Mouse (Mus musculus) stomach, embryonic 14.5 days (tissue): Measurements from ENCODE around the gene Vmn1r215. TPM values are rescaled to one million over a fixed set of nuclear protein-coding genes. Genes with fewer than 3 reads are reported as not detected.

ENCODE experiments used
- polyA plus RNA-seq: library from polyadenylated mRNA; unstranded; fragments of >200 nt; fragmentation: Nextera tagmentation; extraction: Ambion mirVana; gene quantifications from 2 replicates; pipeline ENCODE4 v1.2.1, GENCODE M21; 2014

Vmn1r215 gene
- polyA plus RNA-seq, 1 experiment from 2014 or later, result not detected

Other genes starting within 250 kb of the Vmn1r215 start
- not detected in 2 replicates for gene Vmn1r210, start 236.7 kb upstream of the Vmn1r215 start, polyA plus RNA-seq
- not detected in 2 replicates for gene Vmn1r211, start 210.5 kb upstream of the Vmn1r215 start, polyA plus RNA-seq
- not detected in 2 replicates for gene Vmn1r212, start 183.8 kb upstream of the Vmn1r215 start, polyA plus RNA-seq
- not detected in 2 replicates for gene Vmn1r213, start 60.4 kb upstream of the Vmn1r215 start, polyA plus RNA-seq
- gene Vmn1r214, start 37.6 kb upstream of the Vmn1r215 start, polyA plus RNA-seq, result not detected in 2 replicates
- gene Vmn1r217, start 50.2 kb downstream of the Vmn1r215 start, polyA plus RNA-seq, result not detected in 2 replicates
- gene Vmn1r218, start 65.1 kb downstream of the Vmn1r215 start, polyA plus RNA-seq, result not detected in 2 replicates
- gene Vmn1r219, start 91.3 kb downstream of the Vmn1r215 start, polyA plus RNA-seq, result not detected in 2 replicates
- not detected in 2 replicates for gene Vmn1r220, start 120.0 kb downstream of the Vmn1r215 start, polyA plus RNA-seq
- gene Vmn1r221, start 146.1 kb downstream of the Vmn1r215 start, polyA plus RNA-seq, result not detected in 2 replicates
- not detected in 2 replicates for gene Vmn1r222, start 167.9 kb downstream of the Vmn1r215 start, polyA plus RNA-seq
- gene Vmn1r223, start 179.1 kb downstream of the Vmn1r215 start, polyA plus RNA-seq, result not detected in 2 replicates